Mouse (Mus musculus) E14TG2a.4 (cell line): ENCODE measurements around the gene Wdr19.

Experiments used
- CTCF ChIP-seq: conservative IDR thresholded peaks from 2 replicates; pipeline ENCODE4 v1.5.1; 2014; ENCODE audit warnings: low read length
- NANOG ChIP-seq: IDR thresholded peaks from 2 replicates; pipeline ENCODE4 v1.6.1; 2014; ENCODE audit warnings: borderline replicate concordance, low read length, mixed read lengths
- POU5F1 ChIP-seq: IDR thresholded peaks from 2 replicates; pipeline ENCODE4 v1.6.1; 2014; ENCODE audit warnings: low read length, borderline replicate concordance

DNA sequence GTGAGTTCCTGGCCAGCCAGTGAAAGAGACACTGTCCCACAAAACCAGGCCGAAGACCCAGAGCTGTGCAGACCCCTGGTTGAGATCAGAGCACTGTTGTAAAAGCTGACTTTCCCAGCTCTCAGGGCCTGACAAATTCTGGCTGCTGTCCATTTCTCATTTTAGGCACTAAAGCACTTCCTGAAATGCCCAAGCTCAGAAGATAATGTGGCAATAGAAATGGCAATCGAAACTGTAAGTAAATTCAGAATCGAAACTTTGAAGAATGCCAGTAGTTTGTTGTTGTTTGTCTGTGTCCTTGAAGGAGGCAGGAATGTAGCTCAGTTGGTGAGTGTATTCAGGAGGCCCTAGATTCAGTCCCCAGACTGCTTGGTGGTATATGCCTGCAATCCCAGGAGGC, 47.8 kb downstream of the Wdr19 start:
- no peak for TF ChIP-seq CTCF
- no peak for TF ChIP-seq NANOG
- TF ChIP-seq POU5F1 = no peak
